Mouse (Mus musculus) small intestine, adult 2 months (tissue): ENCODE results near the gene Sumf2. TPM values are rescaled to one million over a fixed set of nuclear protein-coding genes. Genes with fewer than 3 reads are reported as not detected.
A peak's percentile ranks its signal among the peaks of the same experiment; 100 is the strongest.

Experiments
- H3K27ac ChIP-seq: fragments of 200-500 bp; 2 replicates; pipeline ENCODE4 v1.5.1; 2012; ENCODE audit warnings: low read depth, low read length, control low read depth, inconsistent platforms; ENCODE audit not compliant: insufficient read depth
- H3K27me3 ChIP-seq: fragments of 200-500 bp; 2 replicates; pipeline ENCODE4 v1.6.1; 2012; ENCODE audit warnings: mild to moderate bottlenecking, moderate library complexity, low read length, inconsistent platforms; ENCODE audit not compliant: control insufficient read depth, insufficient read depth
- H3K36me3 ChIP-seq: fragments of 200-500 bp; 2 replicates; pipeline ENCODE4 v1.6.1; 2012; ENCODE audit warnings: mild to moderate bottlenecking, low read length, control low read depth, inconsistent platforms; ENCODE audit not compliant: control insufficient read depth, insufficient read depth
- H3K4me1 ChIP-seq: fragments of 200-500 bp; 2 replicates; pipeline ENCODE4 v1.6.1; 2012; ENCODE audit warnings: low read length, inconsistent platforms, mixed read lengths; ENCODE audit not compliant: control insufficient read depth, insufficient read depth, insufficient read length
- H3K4me3 ChIP-seq: fragments of 200-500 bp; 2 replicates; pipeline ENCODE4 v1.5.1; 2012; ENCODE audit warnings: low read depth, mild to moderate bottlenecking, control low read depth, inconsistent platforms, low read length, moderate library complexity
- CTCF ChIP-seq: fragments of 200-500 bp; IDR thresholded peaks from 2 replicates; pipeline ENCODE4 v1.5.1; 2012; ENCODE audit warnings: low read depth, mild to moderate bottlenecking, control low read depth, inconsistent platforms, low read length, moderate library complexity, mixed read lengths; ENCODE audit not compliant: insufficient replicate concordance, insufficient read length; ENCODE audit errors: extremely low read depth
- POLR2A ChIP-seq: fragments of 200-500 bp; IDR thresholded peaks from 2 replicates; pipeline ENCODE4 v1.6.1; 2012; ENCODE audit warnings: low read depth, mild to moderate bottlenecking, control low read depth, inconsistent platforms, low read length, moderate library complexity
- WGBS: fragments of 180-500 bp; shearing (Covaris S2); methylation state at CpG from one replicate; pipeline ENCODE4 v1.1.7; 2018; 5-methylcytosine and 5-hydroxymethylcytosine counted together
- polyA plus RNA-seq: library from polyadenylated mRNA; depleted of rRNA; stranded (reverse); fragments of >200 nt; gene quantifications from 2 replicates; pipeline ENCODE4 v1.2.3, GENCODE M21; 2012; rRNA removed

The Sumf2 gene
- 3.7 and 4.1 TPM in 2 replicates for polyA plus RNA-seq

DNA sequence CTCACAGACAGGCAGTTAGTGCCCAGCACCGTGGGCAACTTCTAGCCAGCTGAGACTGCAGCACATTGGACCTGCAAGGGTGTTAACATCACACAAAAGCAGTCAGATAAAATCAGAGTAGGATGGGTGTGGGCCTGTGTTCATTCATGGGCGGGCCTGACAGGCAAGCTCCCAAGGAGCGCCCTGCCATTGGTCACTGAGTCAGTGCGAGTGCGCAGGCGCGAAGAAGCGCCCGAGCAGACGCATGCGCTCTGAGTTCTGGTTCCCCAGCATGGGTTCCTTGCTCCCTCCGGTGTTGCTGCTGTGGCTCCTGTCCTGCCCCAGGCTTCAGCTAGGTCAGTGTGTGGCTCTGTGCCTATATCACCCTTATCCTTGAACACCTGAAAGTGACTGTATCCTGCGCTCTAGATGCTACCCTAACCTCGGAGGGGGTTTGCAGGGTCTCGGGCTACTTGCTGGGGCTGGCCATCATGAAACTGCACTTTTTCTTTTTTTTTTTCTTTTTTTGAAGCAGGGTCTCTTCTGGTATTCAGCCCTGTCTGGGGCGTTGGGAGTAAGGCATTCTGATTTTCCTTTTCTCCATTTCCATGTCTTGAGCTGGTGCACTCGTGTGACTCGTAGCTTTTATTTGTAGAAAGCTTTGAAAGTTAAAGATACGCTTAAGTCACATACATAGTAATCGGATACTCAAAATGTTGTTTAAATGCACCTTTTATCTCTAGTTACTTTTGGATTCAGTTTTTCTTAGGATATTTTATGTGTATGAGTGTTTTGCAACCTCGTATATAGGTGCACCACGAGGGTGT is at the start of gene Sumf2:
Gene Sumf2 (plus strand): TSS at position 235 of the 806 bp plus-strand sequence.
- under 1% methylated on average over 22 of the region's 22 CpGs for WGBS
- no peaks in the 10 kb centered on the region for H3K27me3 ChIP-seq
- no peak for TF ChIP-seq CTCF
- peak; percentile 64 for TF ChIP-seq POLR2A
- peaks cover 1% of the 10 kb centered on the region; the same call in 1 of the 2 replicates for H3K4me1 ChIP-seq
- H3K36me3 ChIP-seq = peaks cover 10% of the 10 kb centered on the region
- H3K4me3 ChIP-seq = peak within 1 kb of the TSS; percentile 76
- no peak within 1 kb of the TSS for H3K27ac ChIP-seq

- 88% methylated on average over 5 of the region's 5 CpGs for WGBS
- peaks cover 10% of the 10 kb centered on the region for H3K36me3 ChIP-seq
- no peak overlapping the region for H3K27ac ChIP-seq
- H3K27me3 ChIP-seq = no peaks in the 10 kb centered on the region
- no peak overlapping the region for H3K4me3 ChIP-seq
- peaks cover 1% of the 10 kb centered on the region; the same call in 1 of the 2 replicates for H3K4me1 ChIP-seq
- TF ChIP-seq POLR2A (no peak), CTCF (no peak)
Observed at GRCm38 (mm10) chr5:129844848-129845247, 1.9 kb upstream of the Sumf2 start.

GRCm38 (mm10) chr5:129847558-129847820 is 703 bp downstream of the Sumf2 start:
- H3K27me3 ChIP-seq = no peaks in the 10 kb centered on the region
- TF ChIP-seq CTCF = no peak
- TF ChIP-seq POLR2A = no peak
- H3K36me3 ChIP-seq = peaks cover 10% of the 10 kb centered on the region
- no peak overlapping the region for H3K27ac ChIP-seq
- peaks cover 1% of the 10 kb centered on the region; the same call in 1 of the 2 replicates for H3K4me1 ChIP-seq
- 12% methylated on average over 8 of the region's 8 CpGs for WGBS
- H3K4me3 ChIP-seq = peak overlapping the region; percentile 76

DNA sequence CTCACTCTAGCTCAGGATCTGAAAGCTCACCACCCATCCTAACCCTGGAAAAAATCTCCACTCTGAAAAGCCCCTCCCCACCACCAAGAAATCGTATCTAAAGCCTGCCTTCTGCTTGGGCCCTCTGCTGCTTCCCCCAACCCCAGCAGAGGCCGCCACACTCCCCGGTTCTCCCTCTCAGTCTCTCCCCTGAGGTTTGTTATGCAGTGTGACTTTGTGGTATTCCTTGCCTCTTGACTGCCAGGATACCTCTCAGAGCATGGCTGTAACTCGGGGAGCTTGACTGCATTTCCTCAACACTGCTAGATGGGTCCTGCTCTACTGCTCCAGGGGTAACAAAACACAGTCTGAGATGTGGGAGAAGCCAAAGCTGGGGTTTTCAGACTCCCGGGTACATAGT is 8.4 kb downstream of the Sumf2 start:
- Histone ChIP-seq H3K36me3 (peaks cover 14% of the 10 kb centered on the region), H3K27me3 (no peaks in the 10 kb centered on the region), H3K4me3 (no peak overlapping the region), H3K27ac (no peak overlapping the region), H3K4me1 (no peaks in the 10 kb centered on the region)
- WGBS = 78% methylated on average over 5 of the region's 5 CpGs
- TF ChIP-seq CTCF (no peak), POLR2A (no peak)

- Histone ChIP-seq H3K4me1 (no peaks in the 10 kb centered on the region), H3K27me3 (no peaks in the 10 kb centered on the region), H3K27ac (no peak overlapping the region), H3K4me3 (no peak overlapping the region), H3K36me3 (peaks cover 14% of the 10 kb centered on the region)
- WGBS = 90% methylated on average over 5 of the region's 5 CpGs
- TF ChIP-seq CTCF (no peak), POLR2A (no peak)
Observed at GRCm38 (mm10) chr5:129856414-129856813, 9.6 kb downstream of the Sumf2 start.

DNA sequence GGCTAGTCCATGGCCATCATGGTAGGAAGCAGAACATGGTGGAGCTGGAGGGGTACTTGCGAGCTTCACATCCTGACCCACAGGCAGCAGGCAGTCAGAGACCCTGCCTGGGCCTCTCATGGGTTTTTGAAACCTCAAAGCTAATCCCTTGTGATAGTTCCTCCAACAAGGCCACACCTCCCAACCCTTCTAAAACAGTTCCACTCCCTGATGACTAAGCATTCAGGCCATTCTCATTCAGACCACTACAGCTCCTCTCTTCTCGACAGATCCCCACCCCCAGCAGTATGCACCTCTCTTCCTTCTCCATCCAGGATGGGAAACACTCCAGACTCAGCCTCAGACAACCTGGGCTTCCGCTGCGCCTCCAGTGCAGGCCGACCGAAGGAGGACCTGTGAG is 15.5 kb downstream of the Sumf2 start:
- H3K4me3 ChIP-seq = no peak overlapping the region
- H3K27ac ChIP-seq = no peak overlapping the region
- no peaks in the 10 kb centered on the region for H3K27me3 ChIP-seq
- H3K4me1 ChIP-seq = 0 out of 2 replicates have a peak, but pooled peaks cover 4% of the 10 kb centered on the region
- no peak for TF ChIP-seq CTCF
- TF ChIP-seq POLR2A = no peak
- WGBS = 97% methylated on average over 6 of the region's 6 CpGs
- peaks cover 3% of the 10 kb centered on the region for H3K36me3 ChIP-seq

GRCm38 (mm10) chr5:129864467-129864866 is 17.7 kb downstream of the Sumf2 start:
- TF ChIP-seq CTCF (peak; percentile 49; the same call in 1 of the 2 replicates), POLR2A (no peak)

More at GRCm38 (mm10) chr5:129864467-129864866, 17.7 kb downstream of the Sumf2 start:
- Histone ChIP-seq H3K4me3 (no peak overlapping the region), H3K4me1 (0 out of 2 replicates have a peak, but pooled peaks cover 4% of the 10 kb centered on the region), H3K36me3 (peaks cover 3% of the 10 kb centered on the region), H3K27me3 (no peaks in the 10 kb centered on the region), H3K27ac (no peak overlapping the region)
- 12% methylated on average over 18 of the region's 18 CpGs for WGBS
